Mouse (Mus musculus): Measurements from ENCODE around the gene Mcam. TPM values are rescaled to one million over a fixed set of nuclear protein-coding genes. Genes with fewer than 3 reads are reported as not detected.

Gene Mcam
- polyA plus RNA-seq, 1 experiment from 2014 or later = 113 TPM

GRCm38 (mm10) chr9:44130581-44131275 lies 3.5 kb upstream of the Mcam start:
- no peak overlapping the region for H3K9ac ChIP-seq (replicated peaks; ENCODE audit: low read depth)
- H3K9me3 ChIP-seq (ENCODE audit: low read length) = no peaks in the 10 kb centered on the region
- 31% methylated on average over 18 of the region's 19 CpGs for WGBS
- DNase-seq (ENCODE audit: low spot score) (peak; percentile 68), ATAC-seq (peak; percentile 50)
- TF ChIP-seq CTCF (IDR thresholded peaks at IDR 0.05) (no peak), EP300 (IDR thresholded peaks at IDR 0.05) (no peak; the same call in 1 of the 2 replicates)
- peak overlapping the region; percentile 33 for H3K4me3 ChIP-seq (ENCODE audit: low read depth, low read length)
- H3K36me3 ChIP-seq (ENCODE audit: insufficient read depth, low read length) = no peaks in the 10 kb centered on the region
- H3K27me3 ChIP-seq (replicated peaks; ENCODE audit: insufficient read depth, low read length) = 0 out of 2 replicates have a peak, but pooled peaks cover 4% of the 10 kb centered on the region
- peak overlapping the region; percentile 56 for H3K4me2 ChIP-seq (replicated peaks; ENCODE audit: low read depth, low read length)
- peak overlapping the region; percentile 90 for H3K27ac ChIP-seq (ENCODE audit: low read length)
- H3K4me1 ChIP-seq (ENCODE audit: insufficient read depth, low read depth, low read length) = peaks cover 16% of the 10 kb centered on the region; the same call in 1 of the 2 replicates

- peak overlapping the region; percentile 90 for H3K27ac ChIP-seq (ENCODE audit: low read length)
- DNase-seq (ENCODE audit: low spot score) (no peak), ATAC-seq (no peak)
- H3K27me3 ChIP-seq (replicated peaks; ENCODE audit: insufficient read depth, low read length) = 0 out of 2 replicates have a peak, but pooled peaks cover 4% of the 10 kb centered on the region
- no peak overlapping the region for H3K4me3 ChIP-seq (ENCODE audit: low read depth, low read length)
- H3K9ac ChIP-seq (replicated peaks; ENCODE audit: low read depth) = no peak overlapping the region
- WGBS = 48% methylated on average over 7 of the region's 7 CpGs
- H3K9me3 ChIP-seq (ENCODE audit: low read length) = no peaks in the 10 kb centered on the region
- no peaks in the 10 kb centered on the region for H3K36me3 ChIP-seq (ENCODE audit: insufficient read depth, low read length)
- peaks cover 15% of the 10 kb centered on the region; the same call in 1 of the 2 replicates for H3K4me1 ChIP-seq (ENCODE audit: insufficient read depth, low read depth, low read length)
- no peak for TF ChIP-seq CTCF (IDR thresholded peaks at IDR 0.05)
- peak; percentile 42 for TF ChIP-seq EP300 (IDR thresholded peaks at IDR 0.05)
- peak overlapping the region; percentile 14; the same call in 1 of the 2 replicates for H3K4me2 ChIP-seq (replicated peaks; ENCODE audit: low read depth, low read length)
These were observed 3.0 kb upstream of the Mcam start for GRCm38 (mm10) chr9:44131276-44131590.

GRCm38 (mm10) chr9:44132200-44132599 lies 2.1 kb upstream of the Mcam start:
- no peak for DNase-seq (ENCODE audit: low spot score)
- ATAC-seq = no peak
- Histone ChIP-seq H3K4me2 (replicated peaks; ENCODE audit: low read depth, low read length) (no peak overlapping the region), H3K9ac (replicated peaks; ENCODE audit: low read depth) (no peak overlapping the region), H3K27ac (ENCODE audit: low read length) (peak overlapping the region; percentile 90), H3K4me1 (ENCODE audit: insufficient read depth, low read depth, low read length) (peaks cover 12% of the 10 kb centered on the region; the same call in 1 of the 2 replicates), H3K36me3 (ENCODE audit: insufficient read depth, low read length) (no peaks in the 10 kb centered on the region), H3K9me3 (ENCODE audit: low read length) (no peaks in the 10 kb centered on the region), H3K4me3 (ENCODE audit: low read depth, low read length) (no peak overlapping the region), H3K27me3 (replicated peaks; ENCODE audit: insufficient read depth, low read length) (0 out of 2 replicates have a peak, but pooled peaks cover 4% of the 10 kb centered on the region)
- TF ChIP-seq CTCF (IDR thresholded peaks at IDR 0.05) = no peak
- TF ChIP-seq EP300 (IDR thresholded peaks at IDR 0.05) = no peak
- WGBS = 32% methylated on average over 5 of the region's 5 CpGs

- DNase-seq (ENCODE audit: low spot score) = no peak
- TF ChIP-seq CTCF (IDR thresholded peaks at IDR 0.05) (no peak), EP300 (IDR thresholded peaks at IDR 0.05) (no peak)
- Histone ChIP-seq H3K36me3 (ENCODE audit: insufficient read depth, low read length) (no peaks in the 10 kb centered on the region), H3K4me3 (ENCODE audit: low read depth, low read length) (peak overlapping the region; percentile 68), H3K4me2 (replicated peaks; ENCODE audit: low read depth, low read length) (peak overlapping the region; percentile 86), H3K4me1 (ENCODE audit: insufficient read depth, low read depth, low read length) (peaks cover 9% of the 10 kb centered on the region; the same call in 1 of the 2 replicates), H3K27ac (ENCODE audit: low read length) (peak overlapping the region; percentile 89), H3K9me3 (ENCODE audit: low read length) (no peaks in the 10 kb centered on the region), H3K27me3 (replicated peaks; ENCODE audit: insufficient read depth, low read length) (0 out of 2 replicates have a peak, but pooled peaks cover 4% of the 10 kb centered on the region), H3K9ac (replicated peaks; ENCODE audit: low read depth) (no peak overlapping the region)
- no peak for ATAC-seq
- 14% methylated on average over 2 of the region's 2 CpGs for WGBS
These were observed 982 bp upstream of the Mcam start for GRCm38 (mm10) chr9:44133287-44133686.

- Histone ChIP-seq H3K27me3 (replicated peaks; ENCODE audit: insufficient read depth, low read length) (0 out of 2 replicates have a peak, but pooled peaks cover 4% of the 10 kb centered on the region), H3K9me3 (ENCODE audit: low read length) (no peaks in the 10 kb centered on the region), H3K4me3 (ENCODE audit: low read depth, low read length) (peak overlapping the region; percentile 68), H3K9ac (replicated peaks; ENCODE audit: low read depth) (peak overlapping the region; percentile 75), H3K36me3 (ENCODE audit: insufficient read depth, low read length) (peaks cover 10% of the 10 kb centered on the region), H3K27ac (ENCODE audit: low read length) (peak overlapping the region; percentile 89), H3K4me2 (replicated peaks; ENCODE audit: low read depth, low read length) (peak overlapping the region; percentile 86), H3K4me1 (ENCODE audit: insufficient read depth, low read depth, low read length) (peaks cover 4% of the 10 kb centered on the region; the same call in 1 of the 2 replicates)
- ATAC-seq (no peak), DNase-seq (ENCODE audit: low spot score) (peak; percentile 34)
- TF ChIP-seq CTCF (IDR thresholded peaks at IDR 0.05) (no peak), EP300 (IDR thresholded peaks at IDR 0.05) (no peak)
- 2% methylated on average over 47 of the region's 49 CpGs for whole genome bisulfite sequencing
These were observed 822 bp downstream of the Mcam start for GRCm38 (mm10) chr9:44134851-44135730.

Data from lung, postnatal 0 days (tissue).